Mouse (Mus musculus): ENCODE data around the gene Phlda1.

GRCm38 (mm10) chr10:111512036-111512568 is 6.0 kb downstream of the Phlda1 start:
- TF ChIP-seq CTCF (IDR thresholded peaks at IDR 0.05; ENCODE audit: borderline replicate concordance, insufficient read depth, low read depth, low read length) (no peak), POLR2A (IDR thresholded peaks at IDR 0.05; ENCODE audit: borderline replicate concordance, insufficient read depth, low read length) (no peak)
